In genomic region chr8:94377714-94378205, GRCm38 (mm10) we compare ENCODE assay signal across 8 mouse cellular contexts. TPM values are rescaled to one million over a fixed set of nuclear protein-coding genes. Genes with fewer than 3 reads are reported as not detected.
DNase-seq lines count a peak whose midpoint lies in the region; ATAC-seq and TF ChIP-seq lines count a peak whose summit lies in the region.

No protein-coding gene starts in this region.

- no peak overlapping the region for H3K4me2 ChIP-seq in heart, postnatal 0 days (ENCODE audit: low read depth, low read length)
- no peak overlapping the region for H3K4me2 ChIP-seq in limb, embryonic 15.5 days
- H3K4me2 ChIP-seq in stomach, embryonic 14.5 days (replicated peaks; ENCODE audit: low read depth, low read length) = no peak overlapping the region
- no peak overlapping the region for H3K4me2 ChIP-seq in forebrain, embryonic 11.5 days (ENCODE audit: low read depth, low read length, severe bottlenecking)

- no peak overlapping the region for H3K9ac ChIP-seq in heart, postnatal 0 days (replicated peaks; ENCODE audit: low read depth, low read length)
- no peak overlapping the region for H3K9ac ChIP-seq in limb, embryonic 15.5 days
- no peak overlapping the region for H3K9ac ChIP-seq in stomach, embryonic 14.5 days (replicated peaks; ENCODE audit: low read depth, low read length)
- no peak overlapping the region for H3K9ac ChIP-seq in forebrain, embryonic 11.5 days (ENCODE audit: low read length)

- no peaks in the 10 kb centered on the region for H3K36me3 ChIP-seq in heart, postnatal 0 days (replicated peaks; ENCODE audit: control insufficient read depth, insufficient read depth, low read length)
- no peaks in the 10 kb centered on the region for H3K36me3 ChIP-seq in limb, embryonic 15.5 days
- no peaks in the 10 kb centered on the region for H3K36me3 ChIP-seq in stomach, embryonic 14.5 days (ENCODE audit: control insufficient read depth, insufficient read depth, low read length)
- no peaks in the 10 kb centered on the region for H3K36me3 ChIP-seq in forebrain, embryonic 11.5 days (ENCODE audit: control insufficient read depth, insufficient read depth, low read length)
- no peaks in the 10 kb centered on the region for H3K36me3 ChIP-seq in midbrain, embryonic 10.5 days

- no peaks in the 10 kb centered on the region for H3K27me3 ChIP-seq in heart, postnatal 0 days (ENCODE audit: control insufficient read depth, insufficient read depth, low read length)
- H3K27me3 ChIP-seq in limb, embryonic 15.5 days = no peaks in the 10 kb centered on the region
- H3K27me3 ChIP-seq in stomach, embryonic 14.5 days (ENCODE audit: control insufficient read depth, insufficient read depth, low read length) = no peaks in the 10 kb centered on the region
- H3K27me3 ChIP-seq in forebrain, embryonic 11.5 days (ENCODE audit: control insufficient read depth, insufficient read depth, low read length) = no peaks in the 10 kb centered on the region
- no peaks in the 10 kb centered on the region for H3K27me3 ChIP-seq in midbrain, embryonic 10.5 days (ENCODE audit: low read depth, poor library complexity, severe bottlenecking)

- 30% methylated on average over 11 of the region's 11 CpGs for WGBS in heart, postnatal 0 days
- WGBS in limb, embryonic 15.5 days = 31% methylated on average over 11 of the region's 11 CpGs
- 32% methylated on average over 11 of the region's 11 CpGs for WGBS in stomach, embryonic 14.5 days
- WGBS in forebrain, embryonic 11.5 days = 82% methylated on average over 11 of the region's 11 CpGs
- WGBS in midbrain, embryonic 10.5 days = 80% methylated on average over 11 of the region's 11 CpGs

- no peak for TF ChIP-seq EP300 in heart, postnatal 0 days (IDR thresholded peaks at IDR 0.05; ENCODE audit: low read depth)

- no peak overlapping the region for H3K4me3 ChIP-seq in layer of hippocampus, adult 2 months
- no peak overlapping the region for H3K4me3 ChIP-seq in heart, postnatal 0 days (ENCODE audit: low read depth, low read length)
- no peak overlapping the region for H3K4me3 ChIP-seq in limb, embryonic 15.5 days
- H3K4me3 ChIP-seq in stomach, embryonic 14.5 days (ENCODE audit: low read depth, low read length) = no peak overlapping the region
- no peak overlapping the region for H3K4me3 ChIP-seq in forebrain, embryonic 11.5 days (ENCODE audit: low read depth, low read length)
- H3K4me3 ChIP-seq in midbrain, embryonic 10.5 days = no peak overlapping the region

- DNase-seq in layer of hippocampus, adult 2 months (ENCODE audit: low spot score in 2 of 2) = no peak
- no peak for DNase-seq in layer of hippocampus, postnatal 10 days (ENCODE audit: low spot score in 2 of 2)
- DNase-seq in heart, postnatal 0 days (ENCODE audit: low spot score) = peak; percentile 30
- no peak for DNase-seq in retina, embryonic 14.5 days (ENCODE audit: low spot score)
- DNase-seq in forebrain, embryonic 11.5 days (ENCODE audit: low spot score) = no peak
- no peak for DNase-seq in midbrain, embryonic 10.5 days (ENCODE audit: low spot score)

- 0 out of 2 replicates have a peak, but pooled peaks cover 6% of the 10 kb centered on the region for H3K4me1 ChIP-seq in heart, postnatal 0 days (ENCODE audit: control insufficient read depth, insufficient read depth)
- H3K4me1 ChIP-seq in limb, embryonic 15.5 days = peaks cover 7% of the 10 kb centered on the region
- H3K4me1 ChIP-seq in stomach, embryonic 14.5 days (ENCODE audit: control insufficient read depth, insufficient read depth, low read length) = peaks cover 7% of the 10 kb centered on the region; the same call in 1 of the 2 replicates
- H3K4me1 ChIP-seq in forebrain, embryonic 11.5 days (replicated peaks; ENCODE audit: control insufficient read depth, insufficient read depth, low read length) = no peaks in the 10 kb centered on the region
- 0 out of 2 replicates have a peak, but pooled peaks cover 3% of the 10 kb centered on the region for H3K4me1 ChIP-seq in midbrain, embryonic 10.5 days

- no peaks in the 10 kb centered on the region for H3K9me3 ChIP-seq in heart, postnatal 0 days (replicated peaks; ENCODE audit: control insufficient read depth, low read length)
- no peaks in the 10 kb centered on the region for H3K9me3 ChIP-seq in limb, embryonic 15.5 days
- no peaks in the 10 kb centered on the region for H3K9me3 ChIP-seq in stomach, embryonic 14.5 days (ENCODE audit: control insufficient read depth, low read depth, low read length)
- no peaks in the 10 kb centered on the region for H3K9me3 ChIP-seq in forebrain, embryonic 11.5 days (ENCODE audit: control insufficient read depth, low read length)
- no peaks in the 10 kb centered on the region for H3K9me3 ChIP-seq in midbrain, embryonic 10.5 days (replicated peaks)

- TF ChIP-seq CTCF in layer of hippocampus, adult 2 months (conservative IDR thresholded peaks at IDR 0.05) = no peak
- TF ChIP-seq CTCF in heart, postnatal 0 days (IDR thresholded peaks at IDR 0.05; ENCODE audit: low read depth) = no peak

- peak; percentile 67 for ATAC-seq in heart, postnatal 0 days (ENCODE audit: insufficient read depth, low read depth)
- no peak for ATAC-seq in limb, embryonic 15.5 days (ENCODE audit: insufficient number of reproducible peaks, low FRiP score, low TSS enrichment, low read depth)
- peak; percentile 72 for ATAC-seq in stomach, embryonic 14.5 days (ENCODE audit: insufficient number of reproducible peaks, insufficient read depth, low FRiP score, low read depth)
- ATAC-seq in forebrain, embryonic 11.5 days (replicated peaks; ENCODE audit: low FRiP score) = no peak

- peak overlapping the region; percentile 62; the same call in 1 of the 2 replicates for H3K27ac ChIP-seq in layer of hippocampus, adult 2 months
- H3K27ac ChIP-seq in heart, postnatal 0 days (ENCODE audit: low read depth) = peak overlapping the region; percentile 43; the same call in 1 of the 2 replicates
- H3K27ac ChIP-seq in limb, embryonic 15.5 days = peak overlapping the region; percentile 14
- peak overlapping the region; percentile 52; the same call in 1 of the 2 replicates for H3K27ac ChIP-seq in stomach, embryonic 14.5 days (ENCODE audit: low read length)
- no peak overlapping the region for H3K27ac ChIP-seq in forebrain, embryonic 11.5 days (ENCODE audit: low read depth, low read length)
- H3K27ac ChIP-seq in midbrain, embryonic 10.5 days (replicated peaks) = no peak overlapping the region

RNA-seq across cellular contexts. Expression of gene Herpud1, which starts 8.5 kb away (rescaled TPM):
- total RNA-seq in layer of hippocampus, adult 2 months (2021) = 10 to 100 TPM; 54.4 to 57.3 TPM
- 10 to 100 TPM; 35.5 to 36.2 TPM for total RNA-seq in layer of hippocampus, postnatal 10 days (2021)
- total RNA-seq in heart, postnatal 0 days (2014; rRNA removed; ENCODE audit: low replicate concordance) = 177 and 179 TPM in 2 replicates
- 131 and 159 TPM in 2 replicates for polyA plus RNA-seq in heart, postnatal 0 days (2015; fragmentation: Nextera tagmentation; extraction: Ambion mirVana)
- 97.6 and 102 TPM in 2 replicates for polyA plus RNA-seq in limb, embryonic 15.5 days (2015; fragmentation: Nextera tagmentation; extraction: Ambion mirVana)
- polyA plus RNA-seq in stomach, embryonic 14.5 days (2014; fragmentation: Nextera tagmentation; extraction: Ambion mirVana) = 93.1 and 101 TPM in 2 replicates
- polyA plus RNA-seq in forebrain, embryonic 11.5 days (2014; fragmentation: Nextera tagmentation; extraction: Ambion mirVana) = 52.6 and 56.9 TPM in 2 replicates
- polyA plus RNA-seq in midbrain, embryonic 10.5 days (2016; fragmentation: Nextera tagmentation; extraction: Ambion mirVana) = 56.2 and 57.7 TPM in 2 replicates

RNA-seq across cellular contexts. Expression of gene Slc12a3, which starts 48.8 kb away (rescaled TPM):
- total RNA-seq in layer of hippocampus, adult 2 months (2021) = 1 to 10 TPM in 1 of 2 experiments, under 1 TPM in 1; 0.54 to 1.0 TPM
- total RNA-seq in layer of hippocampus, postnatal 10 days (2021) = under 1 TPM; 0.38 to 0.57 TPM
- 0.58 TPM in 1 of 2 replicates, not detected in the other for total RNA-seq in heart, postnatal 0 days (2014; rRNA removed; ENCODE audit: low replicate concordance)
- polyA plus RNA-seq in heart, postnatal 0 days (2015; fragmentation: Nextera tagmentation; extraction: Ambion mirVana) = 0.07 and 0.14 TPM in 2 replicates
- polyA plus RNA-seq in limb, embryonic 15.5 days (2015; fragmentation: Nextera tagmentation; extraction: Ambion mirVana) = not detected in 2 replicates
- not detected in 2 replicates for polyA plus RNA-seq in stomach, embryonic 14.5 days (2014; fragmentation: Nextera tagmentation; extraction: Ambion mirVana)
- not detected in 2 replicates for polyA plus RNA-seq in forebrain, embryonic 11.5 days (2014; fragmentation: Nextera tagmentation; extraction: Ambion mirVana)
- not detected in 2 replicates for polyA plus RNA-seq in midbrain, embryonic 10.5 days (2016; fragmentation: Nextera tagmentation; extraction: Ambion mirVana)

RNA-seq across cellular contexts. Expression of gene Nlrc5, which starts 56.4 kb away (rescaled TPM):
- total RNA-seq in layer of hippocampus, adult 2 months (2021) = 1 to 10 TPM in 1 of 2 experiments, under 1 TPM in 1; 0.54 to 1.4 TPM
- under 1 TPM; 0.50 to 0.51 TPM for total RNA-seq in layer of hippocampus, postnatal 10 days (2021)
- 3.1 and 3.5 TPM in 2 replicates for total RNA-seq in heart, postnatal 0 days (2014; rRNA removed; ENCODE audit: low replicate concordance)
- polyA plus RNA-seq in heart, postnatal 0 days (2015; fragmentation: Nextera tagmentation; extraction: Ambion mirVana) = 0.11 and 0.51 TPM in 2 replicates
- polyA plus RNA-seq in limb, embryonic 15.5 days (2015; fragmentation: Nextera tagmentation; extraction: Ambion mirVana) = 0.50 and 0.76 TPM in 2 replicates
- polyA plus RNA-seq in stomach, embryonic 14.5 days (2014; fragmentation: Nextera tagmentation; extraction: Ambion mirVana) = 0.29 and 1.4 TPM in 2 replicates
- 0.09 and 0.51 TPM in 2 replicates for polyA plus RNA-seq in forebrain, embryonic 11.5 days (2014; fragmentation: Nextera tagmentation; extraction: Ambion mirVana)
- polyA plus RNA-seq in midbrain, embryonic 10.5 days (2016; fragmentation: Nextera tagmentation; extraction: Ambion mirVana) = 0.02 and 0.16 TPM in 2 replicates

Comparison
In these comparisons a context has a peak if more than half of its experiments do, and no peak if none do; other contexts are left out.
1. H3K27ac ChIP-seq: peak in layer of hippocampus, adult 2 months (single experiment), heart, postnatal 0 days (single experiment), limb, embryonic 15.5 days (single experiment) and stomach, embryonic 14.5 days (single experiment); none in forebrain, embryonic 11.5 days (single experiment) and midbrain, embryonic 10.5 days (single experiment).
2. ATAC-seq: peak in heart, postnatal 0 days (single experiment) and stomach, embryonic 14.5 days (single experiment); none in limb, embryonic 15.5 days (single experiment) and forebrain, embryonic 11.5 days (single experiment).